ENCODE assay signal across 8 mouse cellular contexts in the genomic region with DNA sequence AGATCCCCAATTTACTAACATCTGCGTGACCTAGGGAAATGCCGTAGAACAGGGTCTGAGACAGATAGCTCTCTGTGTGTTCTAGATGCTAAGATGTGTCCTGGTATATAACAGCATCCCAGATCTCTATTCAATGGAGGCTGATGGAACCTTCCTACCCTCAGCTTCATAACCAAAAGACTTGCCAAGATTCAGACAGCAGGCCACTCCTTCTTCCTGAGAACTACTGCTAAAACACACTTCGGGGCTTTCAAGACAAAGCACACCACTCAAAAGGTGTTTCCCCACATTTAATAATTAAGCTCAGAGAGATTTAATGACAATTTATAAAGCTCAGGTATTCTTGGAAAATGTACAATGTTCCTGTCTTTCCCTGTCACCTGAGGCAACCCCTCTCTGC.
DNase-seq lines count a peak whose midpoint lies in the region; ATAC-seq and TF ChIP-seq lines count a peak whose summit lies in the region.

No protein-coding gene starts in this region.

- peak overlapping the region; percentile 98 for H3K27ac ChIP-seq in heart, adult 2 months
- H3K27ac ChIP-seq in lung, embryonic 14.5 days (ENCODE audit: low read depth): no peak overlapping the region
- no peak overlapping the region for H3K27ac ChIP-seq in intestine, embryonic 15.5 days
- H3K27ac ChIP-seq in neural tube, embryonic 14.5 days (ENCODE audit: low read depth, low read length): no peak overlapping the region

- peaks cover 3% of the 10 kb centered on the region; the same call in 1 of the 2 replicates for H3K79me2 ChIP-seq in heart, adult 2 months (replicated peaks; ENCODE audit: control insufficient read depth, insufficient read depth, low read length)

- no peak for TF ChIP-seq POLR2A in heart, adult 2 months (IDR thresholded peaks at IDR 0.05; ENCODE audit: insufficient read depth, low read depth, low read length)

- WGBS in heart, adult 2 months: 54% methylated on average over 3 of the region's 3 CpGs
- 66% methylated on average over 3 of the region's 3 CpGs for WGBS in lung, embryonic 14.5 days
- 60% methylated on average over 3 of the region's 3 CpGs for WGBS in intestine, embryonic 15.5 days
- WGBS in neural tube, embryonic 14.5 days: 97% methylated on average over 3 of the region's 3 CpGs

- no peak for TF ChIP-seq CTCF in heart, adult 2 months (IDR thresholded peaks at IDR 0.05)
- no peak for TF ChIP-seq CTCF in lung, embryonic 14.5 days (IDR thresholded peaks at IDR 0.05; ENCODE audit: low read depth)

- no peak for ATAC-seq in lung, embryonic 14.5 days (ENCODE audit: insufficient read depth)
- no peak for ATAC-seq in intestine, embryonic 15.5 days
- ATAC-seq in neural tube, embryonic 14.5 days (ENCODE audit: low read depth): no peak

- H3K4me2 ChIP-seq in lung, embryonic 14.5 days: peak overlapping the region; percentile 67
- peak overlapping the region; percentile 91 for H3K4me2 ChIP-seq in intestine, embryonic 15.5 days (replicated peaks)
- H3K4me2 ChIP-seq in neural tube, embryonic 14.5 days (ENCODE audit: low read depth, low read length): peak overlapping the region; percentile 17; the same call in 1 of the 2 replicates

- no peaks in the 10 kb centered on the region for H3K9me3 ChIP-seq in lung, embryonic 14.5 days (ENCODE audit: low read depth, low read length)
- H3K9me3 ChIP-seq in intestine, embryonic 15.5 days: no peaks in the 10 kb centered on the region
- no peaks in the 10 kb centered on the region for H3K9me3 ChIP-seq in neural tube, embryonic 14.5 days (ENCODE audit: control insufficient read depth, low read length)

- peaks cover 24% of the 10 kb centered on the region for H3K4me1 ChIP-seq in heart, adult 2 months (ENCODE audit: control insufficient read depth, insufficient read depth, low read length)
- peaks cover 20% of the 10 kb centered on the region for H3K4me1 ChIP-seq in lung, embryonic 14.5 days (ENCODE audit: insufficient read depth)
- H3K4me1 ChIP-seq in intestine, embryonic 15.5 days (replicated peaks): peaks cover 16% of the 10 kb centered on the region; the same call in 1 of the 2 replicates
- H3K4me1 ChIP-seq in neural tube, embryonic 14.5 days (ENCODE audit: control insufficient read depth, insufficient read depth, low read length): peaks cover 12% of the 10 kb centered on the region; the same call in 1 of the 2 replicates

- H3K4me3 ChIP-seq in heart, adult 2 months: peak overlapping the region; percentile 84; the same call in 1 of the 2 replicates
- H3K4me3 ChIP-seq in lung, embryonic 14.5 days (ENCODE audit: low read depth, low read length): peak overlapping the region; percentile 77
- no peak overlapping the region for H3K4me3 ChIP-seq in intestine, embryonic 15.5 days (replicated peaks)
- no peak overlapping the region for H3K4me3 ChIP-seq in neural tube, embryonic 14.5 days (ENCODE audit: low read depth, low read length)

- no peak overlapping the region for H3K9ac ChIP-seq in heart, adult 2 months (ENCODE audit: low read depth, low read length)
- peak overlapping the region; percentile 93; the same call in 1 of the 2 replicates for H3K9ac ChIP-seq in lung, embryonic 14.5 days
- no peak overlapping the region for H3K9ac ChIP-seq in intestine, embryonic 15.5 days
- H3K9ac ChIP-seq in neural tube, embryonic 14.5 days (replicated peaks; ENCODE audit: low read depth, low read length): no peak overlapping the region

- DNase-seq in heart, adult 2 months: no peak
- no peak for DNase-seq in heart, postnatal 4 days
- no peak for DNase-seq in lung, embryonic 14.5 days
- DNase-seq in lung, postnatal 4 days: no peak
- DNase-seq in left cerebral cortex, adult 9 months (ENCODE audit: low spot score in 2 of 2): no peak
- DNase-seq in layer of hippocampus, postnatal 10 days (ENCODE audit: low spot score in 2 of 2): no peak

- intact Hi-C loops in heart, adult 2 months (cut with DNase I): loop anchor here (2.0 to 5.0 kb wide), 3 partner anchors 47 to 83 kb away; no protein-coding TSS in a partner anchor

- peaks cover 32% of the 10 kb centered on the region for H3K36me3 ChIP-seq in heart, adult 2 months (ENCODE audit: control insufficient read depth, insufficient read depth, low read length)
- no peaks in the 10 kb centered on the region for H3K36me3 ChIP-seq in lung, embryonic 14.5 days (ENCODE audit: insufficient read depth)
- H3K36me3 ChIP-seq in intestine, embryonic 15.5 days: no peaks in the 10 kb centered on the region
- H3K36me3 ChIP-seq in neural tube, embryonic 14.5 days (ENCODE audit: control insufficient read depth, insufficient read depth, low read length): no peaks in the 10 kb centered on the region

- no peak for TF ChIP-seq EP300 in heart, adult 2 months (IDR thresholded peaks at IDR 0.05; ENCODE audit: insufficient read depth, low read depth, low read length)

- no peaks in the 10 kb centered on the region for H3K27me3 ChIP-seq in heart, adult 2 months (ENCODE audit: control insufficient read depth, insufficient read depth, low read length)
- H3K27me3 ChIP-seq in lung, embryonic 14.5 days (ENCODE audit: insufficient read depth, low read length): no peaks in the 10 kb centered on the region
- no peaks in the 10 kb centered on the region for H3K27me3 ChIP-seq in intestine, embryonic 15.5 days (replicated peaks)
- no peaks in the 10 kb centered on the region for H3K27me3 ChIP-seq in neural tube, embryonic 14.5 days (ENCODE audit: control insufficient read depth, insufficient read depth, low read length)

Comparison
In these comparisons a context has a peak if more than half of its experiments do, and no peak if none do; other contexts are left out.
1. H3K4me3 ChIP-seq: peak in heart, adult 2 months (single experiment) and lung, embryonic 14.5 days (single experiment); none in intestine, embryonic 15.5 days (single experiment) and neural tube, embryonic 14.5 days (single experiment).
2. H3K4me2 ChIP-seq: peak in every context shown above with its lines; median percentile 91 in intestine, embryonic 15.5 days; 67 in lung, embryonic 14.5 days; 17 in neural tube, embryonic 14.5 days.